Mouse (Mus musculus): ENCODE results near the gene Hoxb9. TPM values are rescaled to one million over a fixed set of nuclear protein-coding genes. Genes with fewer than 3 reads are reported as not detected.
A peak's percentile ranks its signal among the peaks of the same experiment; 100 is the strongest.

Hoxb9 gene
- total RNA-seq, 4 experiments from 2014 or later: 0.12 to 0.24 (median 0.19) TPM; not detected in 1

DNA sequence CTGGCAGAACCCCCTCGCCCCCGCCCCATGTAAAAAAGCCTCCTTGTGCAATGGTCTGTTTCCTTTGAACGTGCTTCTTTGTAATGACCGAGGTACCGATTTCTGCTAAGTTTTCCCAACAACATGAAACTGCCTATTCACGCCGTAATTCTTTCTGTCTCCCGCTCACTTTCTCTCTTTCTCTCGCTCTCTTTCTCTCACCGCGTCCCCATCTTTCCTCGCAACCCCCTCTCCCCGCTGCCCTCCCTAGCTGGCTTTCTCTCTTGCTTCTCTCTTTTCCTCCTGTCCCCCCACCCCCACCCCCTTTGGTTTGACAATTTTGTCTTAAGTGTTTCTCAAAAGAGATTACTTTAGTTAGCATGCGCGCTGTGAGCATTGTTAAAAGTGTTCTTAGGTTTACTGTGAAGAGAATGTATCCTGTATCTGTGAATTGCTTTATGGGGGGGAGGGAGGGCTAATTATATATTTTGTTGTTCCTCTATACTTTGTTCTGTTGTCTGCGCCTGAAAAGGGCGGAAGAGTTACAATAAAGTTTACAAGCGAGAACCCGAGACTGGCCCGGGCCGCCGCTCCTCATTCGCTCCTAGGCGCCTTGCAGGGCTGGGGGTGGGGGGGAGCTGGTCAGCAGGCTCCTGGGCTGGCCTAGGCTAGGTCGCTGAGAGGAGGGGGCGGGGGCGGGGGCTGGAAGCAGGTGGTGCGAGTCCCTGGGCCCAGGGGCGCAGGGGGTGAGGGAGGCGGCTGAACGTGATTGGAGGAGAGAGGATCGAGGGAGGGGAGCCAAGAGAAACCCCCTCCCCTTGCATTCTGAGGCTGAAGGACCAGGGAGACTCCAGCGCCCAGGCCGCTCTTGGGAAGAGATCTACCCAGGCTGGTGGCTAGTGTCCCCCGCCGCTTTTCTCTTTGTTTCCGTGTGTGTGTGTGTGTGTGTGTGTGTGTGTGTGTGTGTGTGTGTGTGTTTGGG lies 13.8 kb downstream of the Hoxb9 start:
- DNase-seq (ENCODE audit: low spot score in 2 of 2): no peak

DNA sequence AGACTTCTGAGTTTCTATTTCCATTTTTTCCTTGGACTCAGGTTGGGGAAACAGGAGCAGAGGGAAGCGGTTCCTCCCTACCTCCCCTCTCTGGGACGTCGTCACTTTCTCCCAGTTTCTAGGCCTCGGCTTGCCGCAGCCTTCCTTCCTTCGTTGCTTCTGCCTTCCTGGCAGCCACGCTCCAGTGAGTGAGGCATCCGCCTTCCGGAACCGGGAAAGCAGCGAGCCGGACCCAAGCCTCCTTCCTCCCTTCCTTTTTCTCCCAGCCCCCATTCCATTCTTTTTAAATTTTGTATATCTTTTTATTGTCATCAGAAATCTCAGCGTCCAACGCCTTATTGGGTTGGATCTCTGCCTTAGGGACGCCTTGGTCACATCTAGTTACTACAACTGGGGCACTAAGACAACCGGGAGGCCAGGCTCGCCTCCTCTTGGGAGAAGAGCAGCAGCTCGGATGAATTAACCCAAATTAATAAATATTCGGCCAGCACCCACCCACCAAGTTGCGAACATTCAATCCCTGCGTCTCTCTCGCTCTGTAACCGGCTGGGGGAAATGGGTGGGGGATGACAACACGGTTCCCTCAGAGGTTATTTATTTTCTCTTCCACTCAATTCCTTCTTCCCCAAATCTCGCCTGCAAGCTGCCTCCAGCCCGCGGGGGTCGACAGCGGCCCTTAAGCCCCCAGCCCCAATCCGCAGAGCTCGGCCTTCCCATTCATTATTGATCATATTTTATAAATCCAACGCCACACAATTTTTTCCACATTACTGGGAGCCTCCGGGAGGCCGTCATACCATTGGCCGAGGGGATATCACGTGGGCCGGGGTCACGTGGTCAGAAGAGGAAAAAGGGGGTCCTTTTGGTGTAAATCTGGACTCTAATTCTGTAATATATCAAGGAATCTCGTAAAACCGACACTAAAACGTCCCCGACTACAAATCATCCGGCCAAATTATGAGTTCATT lies 14.8 kb downstream of the Hoxb9 start, which contains the start of gene Hoxb7:
TSS of gene Hoxb7 (plus strand) at position 853 of the 968 bp plus-strand sequence.
- DNase-seq (ENCODE audit: low spot score in 2 of 2): no peak

DNA sequence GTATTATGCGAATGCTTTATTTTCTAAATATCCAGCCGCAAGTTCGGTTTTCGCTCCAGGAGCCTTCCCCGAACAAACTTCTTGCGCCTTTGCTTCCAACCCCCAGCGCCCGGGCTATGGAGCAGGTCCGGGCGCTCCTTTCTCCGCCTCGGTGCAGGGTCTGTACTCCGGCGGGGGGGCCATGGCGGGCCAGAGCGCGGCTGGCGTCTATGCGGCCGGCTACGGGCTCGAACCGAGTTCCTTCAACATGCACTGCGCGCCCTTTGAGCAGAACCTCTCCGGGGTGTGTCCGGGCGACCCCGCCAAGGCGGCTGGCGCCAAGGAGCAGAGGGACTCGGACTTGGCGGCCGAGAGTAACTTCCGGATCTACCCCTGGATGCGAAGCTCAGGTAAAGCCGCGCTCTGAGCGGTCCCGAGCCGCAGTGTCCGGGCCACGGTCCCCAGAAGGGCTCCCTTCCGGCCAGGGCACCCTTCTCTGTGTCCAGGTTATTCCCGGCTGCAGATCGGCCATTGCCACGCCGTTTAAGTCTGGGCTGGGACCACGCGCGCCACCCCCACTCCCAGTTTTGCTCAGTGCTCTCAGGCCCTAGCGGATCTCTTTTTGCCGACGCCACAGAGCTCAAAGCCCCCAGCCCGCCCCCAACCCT lies 15.6 kb downstream of the Hoxb9 start:
- no peak for DNase-seq (ENCODE audit: low spot score in 2 of 2)

DNA sequence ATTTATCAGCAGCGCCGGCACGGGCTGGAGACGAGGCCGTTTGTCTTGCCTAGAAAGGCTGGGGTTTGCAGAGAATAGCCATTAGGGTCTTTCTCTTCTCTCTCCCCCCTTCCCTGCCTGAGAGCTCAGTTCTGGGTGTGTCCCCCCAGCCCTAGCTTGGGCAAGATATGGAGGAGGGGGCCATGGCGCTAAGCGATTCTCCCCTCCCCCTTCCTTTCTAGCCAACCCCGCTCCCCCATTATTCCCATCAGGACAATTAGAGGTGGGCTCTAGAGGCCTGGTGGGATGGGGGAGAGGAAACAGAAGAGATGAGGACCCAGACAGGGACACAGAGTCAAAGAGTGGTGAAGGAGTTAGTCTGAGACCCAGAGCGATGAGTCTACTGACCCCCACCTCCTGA lies 16.2 kb downstream of the Hoxb9 start:
- no peak for DNase-seq (ENCODE audit: low spot score in 2 of 2)

DNA sequence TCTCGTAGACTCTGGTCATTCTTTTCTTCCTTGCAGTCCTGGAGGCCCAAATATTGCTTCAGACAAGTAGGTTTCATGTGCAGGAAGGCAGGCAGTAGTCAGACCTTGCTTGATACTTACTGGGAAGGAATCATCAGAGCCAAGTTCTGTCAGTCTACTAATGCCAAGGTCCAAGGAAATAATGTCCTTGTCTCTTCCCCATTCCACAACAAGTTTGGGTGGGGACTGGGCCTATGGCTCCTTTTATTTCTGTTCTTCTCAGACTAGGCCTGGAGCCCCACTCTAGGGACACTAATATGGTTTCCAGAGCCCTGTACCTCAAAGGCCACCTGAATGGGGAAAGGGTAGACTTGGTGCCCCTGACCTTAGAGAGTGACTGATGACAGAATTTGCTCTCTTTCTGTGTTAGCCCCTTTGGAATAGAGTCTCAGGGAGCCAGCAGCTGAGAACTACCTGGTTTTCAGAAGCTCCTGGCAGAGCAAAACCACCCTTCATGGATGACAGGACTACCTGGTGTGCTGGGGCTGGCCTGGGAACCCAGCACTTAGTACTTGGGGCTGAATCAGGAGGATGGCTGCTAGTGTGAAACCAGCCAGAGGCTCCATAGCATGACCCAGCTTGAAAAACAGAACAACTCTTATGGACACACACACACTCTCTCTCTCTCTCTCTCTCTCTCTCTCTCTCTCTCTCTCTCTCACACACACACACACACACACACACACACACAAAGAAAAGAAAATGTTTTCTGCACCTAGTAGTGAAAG lies 17.4 kb downstream of the Hoxb9 start:
- no peak for DNase-seq (ENCODE audit: low spot score in 2 of 2)

DNA sequence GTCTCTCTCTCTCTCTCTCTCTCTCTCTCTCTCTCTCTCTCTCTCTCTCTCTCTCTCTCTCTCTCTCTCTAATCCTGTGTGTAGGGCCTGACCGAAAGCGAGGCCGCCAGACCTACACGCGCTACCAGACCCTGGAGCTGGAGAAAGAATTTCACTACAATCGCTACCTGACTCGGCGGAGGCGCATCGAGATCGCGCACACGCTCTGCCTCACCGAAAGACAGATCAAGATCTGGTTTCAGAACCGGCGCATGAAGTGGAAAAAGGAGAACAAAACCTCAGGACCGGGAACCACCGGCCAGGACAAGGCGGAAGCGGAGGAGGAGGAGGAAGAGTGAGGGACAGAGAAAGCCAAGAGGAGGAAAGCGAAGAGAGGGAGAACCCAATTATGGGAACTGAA lies 18.0 kb downstream of the Hoxb9 start:
- DNase-seq (ENCODE audit: low spot score in 2 of 2): no peak

DNA sequence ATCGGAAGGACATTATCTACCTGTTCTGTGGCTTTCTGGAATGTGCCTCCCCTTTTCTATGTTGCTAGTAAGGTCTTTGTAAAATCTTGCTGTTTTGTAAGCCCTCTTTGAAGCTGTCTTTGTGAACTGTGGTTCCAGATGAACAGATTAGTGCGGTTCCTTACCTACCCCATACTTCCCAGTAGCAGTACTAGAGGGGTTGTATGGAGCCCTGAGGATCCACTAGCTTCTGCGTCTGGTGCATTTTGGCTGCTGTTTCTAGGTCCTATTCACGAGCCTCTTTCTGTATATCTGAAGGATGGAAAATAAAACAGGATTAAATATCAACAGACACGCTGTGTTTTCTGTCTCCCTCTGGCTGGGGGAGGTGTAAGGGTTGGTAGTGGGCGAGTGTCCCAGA lies 18.6 kb downstream of the Hoxb9 start:
- no peak for DNase-seq (ENCODE audit: low spot score in 2 of 2)

DNA sequence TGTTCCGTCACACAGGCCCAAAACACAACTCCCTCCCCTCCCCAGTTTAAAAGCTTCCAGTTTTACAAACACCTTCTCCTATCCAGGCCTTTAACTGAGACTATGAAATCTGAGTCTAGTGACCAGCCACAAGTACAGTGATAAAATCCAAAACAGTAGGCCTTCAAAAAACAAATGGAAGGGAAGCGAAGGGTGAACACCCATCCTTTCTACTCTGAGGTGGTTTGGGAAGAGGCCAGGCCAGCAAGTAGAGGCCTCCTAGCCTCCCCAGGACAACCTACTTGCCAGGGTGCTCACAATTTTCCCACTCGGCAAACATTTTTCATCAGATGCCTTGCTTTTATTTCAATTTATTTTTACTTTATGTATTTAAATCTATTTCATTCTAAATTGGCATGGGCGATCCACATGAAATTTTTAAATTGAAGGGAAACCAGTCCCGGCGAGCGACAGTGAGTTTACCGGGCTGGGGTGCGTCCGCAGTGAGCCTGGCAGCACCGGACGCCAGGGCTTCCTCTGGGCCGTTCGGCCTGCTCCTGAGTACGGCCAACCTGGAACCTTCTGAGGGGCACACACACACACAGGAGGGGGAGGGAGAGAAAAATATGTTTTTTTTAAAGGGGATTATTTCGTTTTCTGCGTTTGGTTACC lies 19.6 kb downstream of the Hoxb9 start:
- DNase-seq (ENCODE audit: low spot score in 2 of 2): no peak

DNA sequence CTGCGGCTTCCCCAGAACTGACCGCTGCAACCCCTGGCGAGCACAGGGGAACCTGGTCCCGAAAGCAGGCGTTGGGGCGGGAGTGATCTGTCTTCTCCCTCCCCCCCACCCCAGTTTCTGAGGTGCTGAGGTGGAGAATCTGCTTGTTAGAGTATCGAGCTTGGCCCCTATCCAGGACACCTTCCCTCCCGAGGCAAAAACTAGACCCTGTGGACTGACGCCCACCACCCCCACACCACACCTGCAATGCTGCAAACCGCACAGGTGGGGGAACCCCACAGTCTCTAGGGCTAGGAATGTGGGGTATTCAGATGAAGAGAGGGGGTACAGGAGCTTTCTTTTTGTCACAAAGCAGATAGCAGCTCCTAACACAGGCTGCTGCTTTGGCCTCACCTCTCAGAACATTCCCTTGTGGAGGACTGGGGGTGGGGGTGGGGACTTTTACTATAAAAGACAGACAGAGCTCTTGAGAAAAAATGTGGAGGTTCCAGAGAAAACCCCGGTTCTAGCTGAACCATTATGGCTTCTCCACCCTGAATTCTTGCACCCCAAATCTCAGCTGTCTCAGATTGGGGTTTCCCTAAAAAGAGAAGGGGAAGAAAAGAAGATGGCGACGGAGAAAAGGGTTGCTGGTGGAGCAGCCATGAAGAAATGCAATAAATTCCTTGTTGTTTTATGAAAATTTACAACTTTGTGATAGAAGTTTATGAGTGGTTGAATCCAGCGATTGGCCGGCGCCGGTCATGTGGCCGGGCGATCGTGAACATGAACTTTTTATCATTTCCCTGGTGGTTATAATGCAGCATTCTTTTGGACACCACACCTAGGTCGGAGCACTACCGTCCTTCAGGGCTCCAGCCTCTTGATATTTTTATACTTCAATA lies 20.7 kb downstream of the Hoxb9 start, which contains the start of gene Hoxb6:
TSS of gene Hoxb6 (plus strand) at position 796 of the 884 bp plus-strand sequence.
- DNase-seq (ENCODE audit: low spot score in 2 of 2): no peak

DNA sequence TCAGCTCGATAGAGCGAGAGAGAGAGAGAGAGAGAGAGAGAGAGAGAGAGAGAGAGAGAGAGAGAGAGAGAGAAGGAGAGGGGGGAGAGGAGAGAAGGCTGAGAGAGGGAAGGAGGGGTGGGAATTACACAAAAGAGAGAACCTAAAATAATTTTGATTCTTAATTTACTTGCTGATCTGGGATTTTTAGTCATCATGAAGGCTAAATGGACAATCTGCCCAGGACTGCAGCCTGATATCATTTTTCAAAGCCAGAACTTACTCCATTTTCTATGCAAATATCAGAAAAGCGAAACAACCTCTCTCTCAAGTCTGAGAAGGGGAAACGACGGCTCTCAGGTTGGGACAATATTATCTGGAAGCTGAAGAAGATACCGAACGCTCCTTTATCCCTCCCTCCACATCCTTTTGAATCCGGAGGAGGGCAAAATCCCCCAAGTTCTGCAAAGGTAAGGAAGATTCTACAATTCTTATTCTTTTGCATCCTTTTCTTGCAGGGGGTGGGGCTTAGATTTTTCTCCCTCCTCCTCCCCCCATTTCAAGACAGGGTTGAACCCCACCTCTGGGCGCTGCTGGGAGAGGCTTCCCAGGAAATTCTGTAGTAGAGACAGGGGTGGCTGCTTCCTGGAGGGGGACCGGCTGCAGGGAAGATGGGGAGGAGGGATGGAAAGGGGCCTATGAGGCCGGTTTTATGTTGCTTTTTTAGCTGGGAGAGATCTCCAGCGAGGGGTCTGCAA lies 21.5 kb downstream of the Hoxb9 start:
- DNase-seq (ENCODE audit: low spot score in 2 of 2): no peak

DNA sequence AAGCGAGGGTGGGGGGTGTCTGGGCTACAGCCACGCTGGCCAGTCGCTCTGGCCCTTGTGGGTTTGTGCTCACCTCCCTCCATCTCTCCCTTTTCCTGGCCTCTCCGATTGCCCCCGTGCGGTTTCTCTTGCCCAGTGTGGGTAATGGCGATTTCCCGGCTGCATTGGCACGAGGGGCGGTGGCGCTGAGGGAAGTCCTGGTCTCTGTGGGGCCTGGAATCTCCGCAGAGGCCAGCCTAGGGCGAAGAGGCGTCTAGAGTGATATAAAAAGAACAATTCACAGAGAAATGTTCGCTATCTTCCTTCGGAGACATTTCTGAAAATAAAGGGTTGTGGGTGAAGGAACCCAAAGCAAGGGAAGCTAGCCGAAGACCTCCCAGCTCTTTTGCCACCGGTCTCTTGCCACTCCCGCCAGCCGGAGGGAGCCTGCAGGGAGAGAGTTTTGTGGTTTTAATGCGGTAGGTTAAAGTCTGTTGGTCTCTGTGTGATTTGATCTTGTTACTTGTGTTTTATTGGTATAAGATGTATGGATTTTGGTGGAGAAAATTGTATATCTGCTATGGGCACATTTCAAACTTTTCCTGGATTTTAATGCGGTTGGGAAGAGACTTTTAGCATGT lies 22.2 kb downstream of the Hoxb9 start:
- no peak for DNase-seq (ENCODE audit: low spot score in 2 of 2)

DNA sequence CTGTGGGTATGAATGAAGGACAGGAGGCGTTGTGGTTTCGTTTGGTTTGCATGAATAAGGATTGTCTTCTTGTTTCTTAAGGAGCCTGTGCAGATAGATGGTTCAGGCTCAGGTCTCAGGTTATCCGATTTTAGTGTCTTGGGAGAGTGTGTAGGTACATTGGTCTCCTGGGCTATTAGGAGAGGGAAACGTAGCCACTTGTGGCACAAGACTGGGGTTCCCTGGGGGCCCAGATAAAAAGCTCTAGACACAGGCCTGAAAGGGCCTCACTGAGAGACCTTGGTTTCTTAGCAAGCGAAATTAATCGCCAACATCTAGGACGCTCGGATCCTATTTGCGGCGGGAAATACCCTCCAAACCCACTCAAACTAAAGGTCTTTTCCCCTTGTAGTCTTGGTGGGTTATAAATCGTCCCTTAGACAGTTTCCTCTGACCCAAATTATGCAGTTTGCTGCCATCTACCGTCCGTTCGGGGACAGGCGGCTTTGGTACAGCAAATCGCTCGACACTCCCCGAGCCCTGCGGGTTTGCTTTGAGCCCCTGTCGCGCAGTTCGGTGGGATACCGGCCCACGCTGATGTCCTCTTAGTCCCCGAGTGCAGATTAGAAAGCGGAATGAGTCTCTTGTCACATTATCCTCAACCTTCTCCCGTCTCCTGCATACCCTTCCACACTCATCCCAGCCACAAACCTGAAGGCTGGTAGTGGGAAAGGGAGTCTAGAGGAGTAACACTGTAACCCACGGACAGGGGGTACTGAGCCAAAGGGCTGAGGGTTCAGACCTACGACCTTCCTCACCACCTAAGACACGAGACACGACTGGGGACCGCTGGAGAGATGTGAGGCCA lies 23.2 kb downstream of the Hoxb9 start:
- peak in 1 of 2 experiments; percentile 35 for DNase-seq (ENCODE audit: low spot score in 2 of 2)

DNA sequence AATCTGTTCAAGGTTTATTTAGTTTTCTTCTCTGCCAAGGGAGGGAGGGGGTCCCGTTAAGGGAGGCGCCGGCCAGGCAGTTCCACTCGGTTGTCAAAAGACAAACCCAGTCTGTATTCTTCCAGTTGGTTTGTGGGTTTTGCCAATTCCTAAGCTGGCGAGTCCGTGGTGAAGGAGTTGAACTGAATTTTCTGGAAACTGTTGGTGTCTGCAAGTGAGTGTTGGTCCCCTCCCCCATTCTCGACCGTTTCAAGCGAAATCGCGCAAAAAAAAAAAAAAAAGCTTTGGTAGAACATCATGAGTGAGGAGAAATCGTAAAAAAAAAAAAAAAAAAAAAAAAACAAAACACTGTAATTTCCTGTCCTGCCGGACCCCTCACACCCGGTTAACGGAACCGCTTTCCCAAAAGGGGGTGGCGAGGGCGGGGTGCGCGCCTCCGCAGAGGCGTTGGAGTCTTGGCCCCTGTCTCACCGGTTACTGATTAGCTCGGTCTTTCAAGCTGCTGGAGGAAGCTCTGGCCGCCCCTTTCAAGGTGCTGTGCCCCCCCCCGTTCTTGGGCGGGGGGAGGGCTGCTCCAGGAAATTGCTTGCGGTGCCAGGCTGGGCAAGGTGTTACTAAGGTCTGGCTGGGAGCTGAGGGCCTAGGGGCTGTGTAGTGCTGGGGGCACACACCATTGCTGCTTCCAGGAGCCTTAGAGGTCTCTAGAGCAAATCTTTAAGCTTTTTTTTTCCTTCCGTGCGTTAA lies 24.0 kb downstream of the Hoxb9 start:
- DNase-seq (ENCODE audit: low spot score in 2 of 2): no peak

DNA sequence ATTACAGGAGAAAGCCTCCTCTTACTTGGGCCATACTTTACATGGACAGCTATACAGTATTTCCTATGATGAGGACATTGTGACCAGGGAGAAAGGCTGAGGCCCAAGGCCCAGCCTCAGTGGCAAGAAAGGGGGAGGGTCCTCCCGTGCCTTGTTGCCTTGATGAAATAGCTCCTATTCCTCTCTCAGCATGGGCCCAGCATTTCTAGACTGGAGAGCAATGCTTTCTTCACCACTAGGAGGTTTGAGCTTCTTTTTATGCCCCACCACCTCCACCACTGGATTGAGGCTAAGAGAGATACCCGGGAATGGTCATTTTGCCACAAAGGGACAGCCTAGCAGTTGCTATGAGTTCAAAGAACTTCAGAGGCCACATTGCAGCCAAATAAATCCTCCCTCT lies 25.7 kb downstream of the Hoxb9 start:
- no peak for DNase-seq (ENCODE audit: low spot score in 2 of 2)

DNA sequence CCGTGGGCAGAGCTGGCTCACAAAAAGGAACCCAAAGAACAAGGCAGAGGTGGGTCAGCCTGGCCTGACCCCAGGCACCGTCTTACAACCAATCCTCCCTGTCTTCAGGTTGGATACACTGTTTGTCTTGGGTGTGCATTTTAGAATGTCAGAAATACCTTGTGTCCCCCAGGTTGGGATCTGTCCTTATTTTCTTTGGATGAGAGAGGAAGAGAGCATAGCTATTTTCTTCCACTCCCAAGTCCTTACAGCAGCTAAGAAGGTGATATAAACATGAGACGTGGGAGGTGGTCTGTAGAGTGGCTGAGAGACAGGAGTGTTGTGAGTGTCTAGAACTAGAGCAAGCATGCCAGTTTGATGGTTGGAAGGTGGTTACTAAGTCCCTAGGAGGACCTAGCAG lies 26.2 kb downstream of the Hoxb9 start:
- DNase-seq (ENCODE audit: low spot score in 2 of 2): no peak

DNA sequence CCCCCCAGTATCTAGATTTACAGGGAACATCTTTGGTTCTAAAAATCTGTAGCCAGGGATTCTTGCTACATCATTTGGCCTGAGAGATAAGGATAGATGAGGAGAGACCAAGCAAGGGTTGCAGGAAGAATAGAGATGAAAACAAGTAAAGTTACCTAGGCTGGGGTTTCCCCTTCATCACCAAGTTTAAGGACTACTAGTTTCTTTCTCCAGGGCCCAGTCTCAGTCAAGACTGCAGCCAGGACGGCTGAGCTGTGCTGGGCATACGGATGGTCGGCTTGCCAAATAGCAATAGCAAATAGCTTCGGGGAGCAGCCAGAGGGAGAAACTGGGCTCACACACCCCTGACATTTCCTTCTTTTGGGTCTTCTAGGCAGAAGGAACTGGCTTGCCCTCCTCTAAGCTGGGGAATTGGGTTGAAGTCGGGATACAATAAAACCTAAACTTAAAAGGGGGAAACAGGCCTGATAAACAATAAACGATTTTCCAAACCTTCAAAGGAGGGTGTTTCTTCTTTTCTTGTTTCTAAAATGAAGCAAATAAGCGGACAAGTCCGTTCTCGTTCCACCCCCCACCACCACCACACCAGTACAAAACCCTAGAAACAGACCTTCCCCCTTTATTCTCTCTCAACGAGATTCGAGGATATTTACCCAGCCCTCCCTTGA lies 26.8 kb downstream of the Hoxb9 start:
- no peak for DNase-seq (ENCODE audit: low spot score in 2 of 2)
